Mouse (Mus musculus) kidney, embryonic 14.5 days (tissue): ENCODE measurements at regions not wholly inside any gene's neighbourhood (a gene's known extent, or its start where the extent isn't known, plus 50 kb on each side); places are given as distances from the start of the nearest gene placed in this dataset.

ENCODE experiments used
- ATAC-seq: fragments of 200-750 bp; cut with Nextera tagmentation; 2 replicates; pipeline ENCODE4 v1.8.0; 2017; ENCODE audit warnings: moderate number of reproducible peaks, mild to moderate bottlenecking, moderate TSS enrichment, moderate library complexity; ENCODE audit not compliant: low FRiP score, low TSS enrichment
- H3K27ac ChIP-seq: fragments of 300-500 bp; sonication (generic); 2 replicates; pipeline ENCODE4 v1.5.1; 2014; ENCODE audit warnings: low read depth, mild to moderate bottlenecking, low read length, moderate library complexity, mixed read lengths
- H3K27me3 ChIP-seq: fragments of 300-500 bp; sonication (generic); 2 replicates; pipeline ENCODE4 v1.6.1; 2014; ENCODE audit warnings: mild to moderate bottlenecking, low read length; ENCODE audit not compliant: control insufficient read depth, insufficient read depth
- H3K36me3 ChIP-seq: fragments of 300-500 bp; sonication (generic); 2 replicates; pipeline ENCODE4 v1.6.1; 2014; ENCODE audit warnings: low read length, mixed read lengths; ENCODE audit not compliant: control insufficient read depth, insufficient read depth
- H3K4me1 ChIP-seq: fragments of 300-500 bp; sonication (generic); 2 replicates; pipeline ENCODE4 v1.6.1; 2014; ENCODE audit warnings: low read length, mixed read lengths; ENCODE audit not compliant: control insufficient read depth, insufficient read depth
- H3K4me2 ChIP-seq: fragments of 300-500 bp; sonication (generic); replicated peaks from 2 replicates; pipeline ENCODE4 v1.6.1; 2014; ENCODE audit warnings: low read depth, mild to moderate bottlenecking, low read length
- H3K4me3 ChIP-seq: fragments of 300-500 bp; sonication (generic); 2 replicates; pipeline ENCODE4 v1.5.1; 2014; ENCODE audit warnings: mild to moderate bottlenecking, low read length
- H3K9ac ChIP-seq: fragments of 300-500 bp; sonication (generic); 2 replicates; pipeline ENCODE4 v1.6.1; 2014; ENCODE audit warnings: low read depth, mild to moderate bottlenecking, low read length, moderate library complexity
- H3K9me3 ChIP-seq: fragments of 300-500 bp; sonication (generic); 2 replicates; pipeline ENCODE4 v1.6.1; 2016; ENCODE audit warnings: low read length; ENCODE audit not compliant: control insufficient read depth
- WGBS: fragments of 180-500 bp; shearing (Covaris S2); extraction: QIAGEN DNeasy Blood & Tissue Kit; methylation state at CpG from one replicate; pipeline ENCODE4 v1.1.7; 2014; 5-methylcytosine and 5-hydroxymethylcytosine counted together

DNA sequence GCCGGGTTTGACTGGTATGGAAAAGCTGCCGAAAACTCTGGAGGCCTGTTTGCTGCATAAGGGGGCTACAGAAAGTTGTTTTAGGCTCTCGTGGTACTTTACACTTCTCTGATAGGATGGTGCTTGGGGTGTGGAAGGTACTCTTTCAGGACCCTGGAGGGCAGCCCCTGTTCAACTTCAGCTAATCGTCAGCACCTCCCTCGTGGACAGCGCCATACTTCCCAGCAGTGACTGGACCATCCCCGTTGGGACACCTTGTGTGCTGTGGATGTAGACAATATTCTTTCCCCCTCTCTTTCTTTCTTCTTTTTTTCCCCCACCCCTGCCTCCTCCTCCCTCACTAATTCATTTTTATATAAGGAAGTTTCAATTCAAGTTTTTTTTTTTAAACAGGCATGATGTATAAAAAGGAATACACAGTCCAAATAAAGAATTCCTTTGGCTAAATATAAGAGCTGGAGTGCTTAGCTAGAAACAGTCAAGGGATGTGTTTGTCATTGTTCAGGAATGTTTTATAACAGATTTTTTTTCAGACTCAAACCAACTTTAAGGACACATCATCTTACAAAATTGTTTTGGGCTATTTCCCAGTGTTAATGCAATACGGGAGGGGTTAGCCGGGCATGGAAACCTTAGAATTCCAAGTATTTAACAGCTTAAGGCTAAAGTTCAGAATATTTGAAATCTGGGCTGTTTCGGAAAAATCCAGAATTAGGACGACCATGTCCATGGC is 66.2 kb upstream of the Ampd3 start:
- Histone ChIP-seq H3K4me1 (peaks cover 6% of the 10 kb centered on the region), H3K9ac (no peak overlapping the region), H3K27me3 (no peaks in the 10 kb centered on the region), H3K4me2 (no peak overlapping the region), H3K4me3 (no peak overlapping the region), H3K9me3 (no peaks in the 10 kb centered on the region), H3K27ac (no peak overlapping the region), H3K36me3 (no peaks in the 10 kb centered on the region)
- ATAC-seq: no peak
- WGBS: 59% methylated on average over 11 of the region's 11 CpGs

DNA sequence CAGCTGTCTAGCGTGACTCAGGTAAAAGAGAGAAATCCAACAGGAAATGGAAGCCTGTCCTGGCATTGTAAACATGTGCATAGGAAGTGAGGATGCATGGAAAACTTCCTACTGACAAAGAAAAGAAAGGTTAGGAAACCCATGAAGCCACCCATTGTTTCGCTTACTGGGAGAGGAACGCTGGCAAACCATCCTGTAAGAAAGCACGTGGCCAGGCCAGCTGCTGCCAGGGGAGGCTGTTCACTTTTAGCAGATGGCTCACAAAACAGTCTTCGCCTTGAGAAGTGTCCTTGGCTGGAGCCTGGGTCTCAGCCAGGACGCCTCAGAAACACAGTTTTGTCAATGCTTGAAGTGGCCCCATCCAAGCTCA is 65.6 kb upstream of the Ampd3 start:
- Histone ChIP-seq H3K9me3 (no peaks in the 10 kb centered on the region), H3K4me1 (peaks cover 9% of the 10 kb centered on the region), H3K27ac (no peak overlapping the region), H3K9ac (no peak overlapping the region), H3K36me3 (no peaks in the 10 kb centered on the region), H3K27me3 (no peaks in the 10 kb centered on the region), H3K4me3 (no peak overlapping the region), H3K4me2 (no peak overlapping the region)
- 76% methylated on average over 6 of the region's 6 CpGs for WGBS
- no peak for ATAC-seq

DNA sequence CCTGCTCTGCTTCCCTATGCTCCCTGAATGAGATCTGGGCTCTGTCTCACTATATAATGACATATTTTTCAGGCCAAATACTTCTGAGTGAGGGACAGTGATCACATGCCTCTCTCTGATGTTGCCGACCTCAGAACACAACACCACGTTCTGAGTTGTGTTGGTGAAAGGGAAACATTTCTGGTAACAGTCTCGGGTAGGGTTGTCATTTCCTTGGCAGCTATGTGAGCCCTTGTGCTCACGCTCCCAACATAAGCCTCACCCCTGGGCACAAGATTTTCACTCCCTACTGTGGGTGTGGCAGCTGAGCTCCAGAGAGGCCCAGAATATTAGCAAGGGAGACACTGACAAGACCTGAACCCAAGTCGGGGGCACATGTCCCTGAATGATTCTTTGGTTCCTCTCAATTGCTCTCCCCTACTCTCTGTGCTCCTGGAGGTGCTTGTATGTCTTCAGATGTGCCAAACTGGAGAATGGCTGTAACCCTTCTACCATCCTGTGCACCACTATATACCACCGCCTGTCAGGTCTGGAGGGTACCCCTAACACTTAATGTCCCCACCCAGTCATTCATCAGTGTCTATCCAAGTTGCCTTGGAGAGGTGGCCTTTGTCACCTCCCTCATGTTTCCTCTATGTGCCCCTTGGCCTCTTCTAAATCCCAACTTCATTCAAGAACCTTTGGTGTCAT is 62.5 kb upstream of the Ampd3 start:
- no peak overlapping the region for H3K4me2 ChIP-seq
- H3K4me3 ChIP-seq: no peak overlapping the region
- no peak for ATAC-seq
- H3K4me1 ChIP-seq: peaks cover 9% of the 10 kb centered on the region
- no peaks in the 10 kb centered on the region for H3K9me3 ChIP-seq
- no peak overlapping the region for H3K9ac ChIP-seq
- H3K27me3 ChIP-seq: no peaks in the 10 kb centered on the region
- WGBS: 79% methylated on average over 6 of the region's 6 CpGs
- no peak overlapping the region for H3K27ac ChIP-seq
- no peaks in the 10 kb centered on the region for H3K36me3 ChIP-seq

DNA sequence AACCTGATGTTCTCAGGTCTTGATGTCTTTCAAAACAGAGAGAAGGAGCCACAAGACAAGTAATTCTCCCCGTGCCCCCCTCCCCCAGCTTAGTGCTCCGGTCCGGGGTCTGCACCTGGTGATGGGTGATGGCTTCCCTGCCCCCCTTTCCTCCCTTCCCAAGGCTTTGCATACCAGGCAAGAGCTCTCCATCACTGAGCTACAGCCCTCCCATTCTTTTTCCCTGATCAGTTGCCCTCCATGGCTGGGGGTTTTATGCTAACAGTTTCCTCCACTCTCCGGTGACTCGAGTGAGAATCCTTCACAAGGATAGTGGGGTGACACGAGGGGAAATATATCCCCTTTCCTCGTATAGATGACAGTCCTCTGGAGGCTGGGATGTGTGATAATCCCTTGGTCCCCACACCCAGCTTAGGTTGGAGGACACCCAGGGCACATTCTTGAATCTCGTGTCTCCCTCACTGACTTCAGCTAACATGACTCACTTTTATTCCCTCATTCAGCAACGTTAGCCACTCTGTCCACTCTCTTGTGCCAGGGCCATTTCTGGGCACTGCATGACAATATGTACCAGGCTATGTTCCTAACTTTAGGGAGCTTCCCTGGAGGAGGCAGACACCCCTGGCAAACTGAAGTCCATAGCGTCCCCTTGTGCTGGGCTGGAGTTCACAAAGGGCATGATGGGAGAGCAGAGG is 61.9 kb upstream of the Ampd3 start:
- Histone ChIP-seq H3K36me3 (no peaks in the 10 kb centered on the region), H3K9ac (no peak overlapping the region), H3K27ac (no peak overlapping the region), H3K9me3 (peaks cover 3% of the 10 kb centered on the region), H3K4me1 (peaks cover 9% of the 10 kb centered on the region), H3K4me3 (no peak overlapping the region), H3K27me3 (no peaks in the 10 kb centered on the region), H3K4me2 (no peak overlapping the region)
- ATAC-seq: no peak
- WGBS: 75% methylated on average over 10 of the region's 10 CpGs

DNA sequence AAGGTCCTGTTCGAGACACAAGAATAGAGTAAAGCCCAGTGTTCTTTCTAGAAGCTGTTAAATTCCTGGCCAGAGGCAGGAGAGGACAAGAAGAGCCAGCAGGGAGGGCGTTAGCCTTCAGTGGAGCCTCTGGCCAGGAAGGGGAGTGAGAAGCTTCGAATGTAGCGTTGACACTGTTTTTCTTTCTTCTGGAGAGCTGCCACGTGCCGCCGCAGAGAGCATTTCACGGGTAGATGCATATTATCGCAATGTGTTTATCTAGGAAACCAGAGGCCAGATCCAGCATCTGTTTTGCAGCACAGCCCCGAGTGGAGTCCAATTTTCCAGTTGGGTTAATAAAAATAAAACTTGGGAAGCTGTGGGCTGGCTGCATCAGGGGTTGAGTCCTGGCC is 61.3 kb upstream of the Ampd3 start:
- ATAC-seq: peak; percentile 52; the same call in 1 of the 2 replicates
- no peak overlapping the region for H3K4me3 ChIP-seq
- H3K36me3 ChIP-seq: no peaks in the 10 kb centered on the region
- H3K4me1 ChIP-seq: peaks cover 9% of the 10 kb centered on the region
- no peak overlapping the region for H3K9ac ChIP-seq
- H3K4me2 ChIP-seq: no peak overlapping the region
- H3K27ac ChIP-seq: peak overlapping the region; percentile 4; the same call in 1 of the 2 replicates
- no peaks in the 10 kb centered on the region for H3K27me3 ChIP-seq
- WGBS: 29% methylated on average over 10 of the region's 10 CpGs
- peaks cover 6% of the 10 kb centered on the region for H3K9me3 ChIP-seq

DNA sequence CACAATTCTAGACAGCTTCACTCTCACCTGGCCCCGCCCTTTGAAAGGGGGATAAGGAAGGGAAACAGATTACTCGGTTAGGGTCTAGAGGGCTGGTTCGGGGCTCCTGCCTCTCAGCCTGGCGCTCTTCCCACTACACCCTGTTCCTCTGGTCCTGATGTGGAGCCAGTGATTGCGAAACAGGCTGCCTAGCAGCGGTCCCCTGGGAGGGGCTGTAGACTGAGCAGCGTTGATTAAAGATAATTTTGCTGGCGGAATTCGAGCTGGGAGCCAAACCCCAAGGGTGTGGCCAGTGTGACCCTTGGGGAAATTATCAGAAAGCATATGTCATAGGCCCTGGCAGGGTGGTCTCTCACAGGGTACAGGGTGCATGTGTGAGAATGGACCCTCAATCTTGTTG is 59.9 kb upstream of the Ampd3 start:
- no peak for ATAC-seq
- Histone ChIP-seq H3K27me3 (no peaks in the 10 kb centered on the region), H3K4me1 (peaks cover 9% of the 10 kb centered on the region)

DNA sequence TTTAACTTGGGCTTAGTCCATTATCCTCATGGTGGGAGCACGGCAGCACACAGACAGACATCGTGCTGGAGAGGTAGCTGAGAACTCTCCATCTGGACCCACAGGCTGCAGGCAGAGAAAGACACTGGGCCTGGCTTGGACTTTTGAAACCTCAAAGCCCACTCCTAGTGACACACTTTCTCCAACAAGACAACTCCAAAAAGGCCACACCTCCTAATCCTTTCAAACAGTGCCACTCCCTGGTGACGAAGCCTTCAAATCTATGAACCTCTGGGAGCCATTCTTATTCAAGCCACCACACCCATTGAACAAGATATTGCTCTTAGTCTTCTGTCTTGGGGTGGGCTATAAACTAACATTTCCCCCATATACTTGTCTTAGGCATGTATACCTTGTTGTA is 59.2 kb upstream of the Ampd3 start:
- no peak overlapping the region for H3K4me3 ChIP-seq
- no peak overlapping the region for H3K27ac ChIP-seq
- no peaks in the 10 kb centered on the region for H3K27me3 ChIP-seq
- no peak overlapping the region for H3K9ac ChIP-seq
- peaks cover 6% of the 10 kb centered on the region for H3K9me3 ChIP-seq
- 99% methylated on average over 3 of the region's 3 CpGs for WGBS
- H3K4me2 ChIP-seq: no peak overlapping the region
- peaks cover 9% of the 10 kb centered on the region for H3K4me1 ChIP-seq
- ATAC-seq: no peak
- H3K36me3 ChIP-seq: no peaks in the 10 kb centered on the region

More for the DNA sequence above, 59.9 kb upstream of the Ampd3 start:
- WGBS: 79% methylated on average over 9 of the region's 9 CpGs
- Histone ChIP-seq H3K4me3 (no peak overlapping the region), H3K36me3 (no peaks in the 10 kb centered on the region), H3K27ac (no peak overlapping the region), H3K4me2 (no peak overlapping the region), H3K9ac (no peak overlapping the region), H3K9me3 (peaks cover 6% of the 10 kb centered on the region)

DNA sequence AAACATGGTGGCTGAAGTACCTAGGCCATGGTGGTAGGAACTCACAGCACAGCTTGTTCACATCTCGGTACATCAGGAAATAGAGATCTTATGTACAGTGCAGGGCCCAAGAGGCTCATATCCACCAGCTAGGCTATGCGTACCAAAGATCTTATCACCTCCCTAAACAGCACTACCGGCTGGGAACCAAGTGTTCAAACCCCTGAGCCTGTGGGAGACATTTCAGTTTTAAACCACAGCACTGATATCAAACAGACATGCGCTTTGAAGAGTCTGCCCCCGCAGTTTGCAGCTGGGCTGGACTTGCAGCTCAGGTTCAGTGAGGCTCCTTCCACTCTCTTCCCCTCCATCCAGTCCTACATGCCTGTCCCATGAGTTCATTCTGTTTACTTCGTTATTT is 58.4 kb upstream of the Ampd3 start:
- H3K9me3 ChIP-seq: peaks cover 6% of the 10 kb centered on the region
- H3K27me3 ChIP-seq: no peaks in the 10 kb centered on the region
- no peaks in the 10 kb centered on the region for H3K36me3 ChIP-seq
- 74% methylated on average over 6 of the region's 6 CpGs for WGBS
- peaks cover 9% of the 10 kb centered on the region for H3K4me1 ChIP-seq
- H3K27ac ChIP-seq: no peak overlapping the region
- H3K9ac ChIP-seq: no peak overlapping the region
- no peak overlapping the region for H3K4me2 ChIP-seq
- ATAC-seq: no peak
- no peak overlapping the region for H3K4me3 ChIP-seq
